Mouse (Mus musculus) frontal cortex, postnatal 14 days (tissue): Measurements from ENCODE around the gene Muc3.

Experiments
- DNase-seq, 2 experiments: peaks; one replicate each; pipeline ENCODE4 v3.0.0; 2022; ENCODE audit warnings: low spot score in 2 of 2

Gene Muc3

GRCm38 (mm10) chr5:137095135-137095534, 54.0 kb downstream of the Muc3 start:
- DNase-seq, result no peak

GRCm38 (mm10) chr5:137093720-137094119, 55.4 kb downstream of the Muc3 start:
- DNase-seq, result no peak

- no peak for DNase-seq
Observed at GRCm38 (mm10) chr5:137091560-137091959, 57.6 kb downstream of the Muc3 start.

DNA sequence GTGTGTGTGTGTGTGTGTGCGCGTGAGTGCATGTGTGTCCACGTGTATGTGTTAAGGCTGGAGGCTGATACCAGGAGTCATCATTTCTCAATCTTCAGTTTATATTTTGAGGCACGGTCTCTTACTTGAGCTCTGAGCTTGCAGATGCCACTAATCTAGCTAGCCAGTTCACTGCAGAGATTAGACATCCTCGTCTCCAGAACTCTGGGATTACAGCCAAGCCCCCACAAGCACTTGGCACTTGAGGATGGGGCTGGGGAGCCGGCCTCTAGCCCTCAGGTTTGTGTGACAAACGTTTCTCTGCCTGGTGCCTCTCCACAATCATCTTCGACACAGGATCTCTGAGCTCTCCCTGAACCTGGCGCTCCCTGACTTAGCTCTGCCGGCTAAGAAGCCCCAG, 58.3 kb downstream of the Muc3 start:
- DNase-seq, result no peak

GRCm38 (mm10) chr5:137087410-137087809, 61.7 kb downstream of the Muc3 start:
- DNase-seq, result no peak

DNA sequence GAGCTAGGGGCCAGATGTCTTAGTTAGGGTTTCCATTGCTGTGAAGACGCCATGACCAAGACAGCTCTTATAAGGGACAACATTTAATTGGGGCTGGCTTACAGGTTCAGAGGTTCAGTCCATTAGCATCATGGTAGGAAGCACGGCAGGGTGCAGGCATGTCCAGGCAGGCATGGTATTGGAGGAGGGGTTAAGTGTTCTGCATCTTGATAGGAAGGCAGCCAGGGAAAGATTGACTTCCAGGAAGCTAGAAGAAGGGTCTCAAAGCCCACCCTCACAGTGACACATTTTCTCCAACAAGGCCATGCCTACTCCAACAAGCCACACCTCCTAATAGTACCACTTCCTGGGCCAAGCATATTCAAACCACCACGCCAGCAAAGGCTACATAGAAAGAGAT, 63.4 kb downstream of the Muc3 start:
- DNase-seq, result no peak

- no peak for DNase-seq
Observed at GRCm38 (mm10) chr5:137085021-137085420, 64.1 kb downstream of the Muc3 start.
